Mouse (Mus musculus): ENCODE measurements around the gene Mxd1.

Gene Mxd1

DNA sequence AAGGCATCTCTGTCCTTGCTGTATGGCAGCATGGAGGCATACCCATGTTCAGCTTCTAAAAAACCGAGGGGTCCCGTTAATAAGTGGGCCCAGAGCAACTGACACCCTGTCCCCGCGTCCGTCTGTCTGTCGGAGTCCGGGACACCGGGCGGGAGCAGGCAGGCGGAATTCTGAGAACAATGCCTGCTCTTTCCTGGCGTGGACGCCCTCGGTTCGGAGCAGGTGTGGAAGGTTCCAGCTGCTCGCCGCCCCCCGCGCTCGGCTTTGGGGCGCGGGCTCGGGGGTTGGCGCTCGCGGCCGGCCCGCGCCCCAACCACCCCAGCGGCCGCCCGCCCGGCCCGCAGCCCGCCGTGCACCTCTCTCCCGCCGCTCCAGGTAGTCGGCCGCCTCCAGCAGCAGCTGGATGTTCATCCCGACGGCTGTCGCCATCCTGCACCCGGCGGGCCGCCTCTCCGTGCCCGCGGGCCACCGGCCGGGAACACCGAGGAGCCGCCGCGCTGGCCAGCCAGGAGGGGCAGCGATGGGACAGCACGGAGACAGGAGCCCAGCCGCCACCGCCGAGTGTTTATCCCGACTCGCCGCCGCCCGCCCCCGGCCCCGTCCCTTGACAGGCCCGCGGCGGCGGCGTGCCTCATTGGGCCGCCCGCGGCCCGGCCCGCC, at the start of gene Mxd1:
TSS of gene Mxd1 (minus strand) at position 582 of the 660 bp plus-strand sequence.
- DNase-seq (ENCODE audit: low spot score in 2 of 2), result peak in 1 of 2 experiments; percentile 80

DNA sequence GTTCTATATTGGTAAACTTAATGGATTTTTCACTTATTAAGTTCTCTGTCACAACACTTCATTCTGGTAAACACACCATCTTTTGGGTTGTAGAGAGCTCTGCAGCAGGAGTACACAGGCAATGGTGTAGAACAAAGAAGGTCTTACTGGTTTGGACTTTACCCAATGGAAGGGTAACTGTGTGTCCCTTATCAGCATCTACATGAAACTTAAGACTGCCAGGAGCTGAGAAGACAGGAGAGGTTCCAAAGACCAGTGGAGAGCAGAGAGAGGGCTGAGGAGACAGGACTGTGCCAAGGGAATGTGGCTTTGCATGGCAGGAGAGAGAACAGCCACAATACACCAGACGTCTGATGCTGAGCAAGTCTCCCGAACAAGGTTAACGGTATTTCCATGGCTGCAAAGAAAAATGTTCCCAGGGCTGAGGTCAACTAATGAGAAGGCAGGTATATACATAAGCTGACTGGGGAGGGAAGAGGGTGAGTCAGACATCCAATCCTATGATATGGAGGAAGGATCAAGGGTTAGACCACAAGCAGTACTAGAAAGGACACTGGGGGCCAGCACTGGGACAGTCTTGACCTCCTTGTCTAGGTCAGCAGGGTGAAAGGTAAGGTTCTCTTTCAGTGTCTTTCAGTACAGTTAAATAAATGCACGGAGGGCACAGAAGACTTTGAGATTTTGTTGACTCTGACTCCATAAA, 39.3 kb upstream of the Mxd1 start:
- DNase-seq (ENCODE audit: low spot score in 2 of 2), result no peak

DNA sequence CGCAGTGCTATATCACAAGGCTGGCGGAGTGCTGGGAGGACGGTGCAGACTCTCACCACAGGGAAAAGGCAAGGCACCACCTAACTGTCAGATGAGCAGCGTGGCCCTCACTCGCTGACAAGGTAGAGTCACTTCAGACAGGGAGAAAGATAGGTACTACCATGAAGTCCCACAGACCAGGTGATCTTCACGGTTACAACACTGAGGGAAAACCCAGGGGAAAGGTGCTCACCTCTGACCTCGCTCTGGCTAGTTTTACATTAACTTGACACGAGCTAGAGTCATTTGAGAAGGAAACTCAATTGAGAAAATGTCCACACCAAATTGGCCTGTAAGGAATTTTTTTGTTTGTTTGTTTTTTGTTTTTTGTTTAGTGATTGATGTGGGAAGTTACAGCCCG, 33.6 kb upstream of the Mxd1 start:
- no peak for DNase-seq (ENCODE audit: low spot score in 2 of 2)

DNA sequence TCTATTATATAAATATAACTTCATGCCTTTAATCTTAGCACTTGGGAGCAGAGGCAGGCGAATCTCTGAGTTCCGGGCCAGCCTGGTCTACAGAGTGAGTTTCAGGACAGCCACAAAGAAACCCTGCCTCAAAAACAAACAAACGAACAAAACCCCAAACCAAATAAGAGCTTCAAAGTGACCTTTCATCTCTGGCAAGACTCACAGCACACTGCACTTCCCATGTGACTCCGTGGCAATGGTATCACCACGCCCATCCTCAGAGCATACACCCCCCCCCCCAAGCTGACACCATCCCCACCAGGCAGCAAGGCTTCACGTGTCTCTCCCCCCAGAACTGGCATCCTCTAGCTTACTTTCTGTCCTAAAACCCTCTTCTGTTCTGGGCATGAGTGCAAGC, 28.9 kb upstream of the Mxd1 start:
- no peak for DNase-seq (ENCODE audit: low spot score in 2 of 2)

DNA sequence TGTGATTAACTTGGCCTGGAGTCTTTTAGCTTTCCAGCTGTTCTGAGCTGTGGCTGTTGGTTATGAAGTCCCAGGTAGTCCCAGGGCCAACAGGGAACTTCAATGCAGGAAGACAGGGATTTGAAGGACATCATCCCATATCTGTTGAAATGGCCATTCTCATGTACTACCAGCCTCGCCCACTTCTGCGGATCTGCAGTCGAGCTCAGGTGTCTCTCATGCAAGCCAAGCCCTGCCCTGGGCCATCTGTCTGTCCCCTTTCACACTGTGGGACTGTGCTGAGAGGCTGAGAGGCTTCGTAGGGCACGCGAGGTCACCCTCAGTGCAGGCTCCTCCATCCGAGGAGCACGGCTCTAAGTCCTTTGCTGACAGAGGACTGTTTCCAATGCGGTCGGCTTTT, 27.3 kb upstream of the Mxd1 start:
- no peak for DNase-seq (ENCODE audit: low spot score in 2 of 2)

DNA sequence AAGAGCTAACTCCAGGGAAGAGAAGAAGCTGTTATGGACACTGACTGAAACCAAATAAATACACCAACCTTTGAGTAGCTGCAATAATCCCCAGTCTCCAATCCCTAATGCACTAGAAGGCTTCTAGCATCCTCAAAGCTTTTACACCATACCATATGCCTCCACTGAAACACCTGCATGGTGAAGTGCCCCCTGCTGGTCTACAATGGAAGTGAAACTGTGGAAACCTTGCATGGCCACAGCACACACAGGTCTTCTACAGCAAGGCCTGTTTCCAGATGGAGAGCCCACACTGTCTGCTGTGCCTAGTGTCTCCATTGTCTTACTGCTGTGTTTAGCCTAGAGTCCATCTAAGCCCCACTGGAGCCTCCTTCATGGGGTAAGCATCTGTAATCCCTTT, 25.5 kb upstream of the Mxd1 start:
- peak; percentile 71 to 87 for DNase-seq (ENCODE audit: low spot score in 2 of 2)

DNA sequence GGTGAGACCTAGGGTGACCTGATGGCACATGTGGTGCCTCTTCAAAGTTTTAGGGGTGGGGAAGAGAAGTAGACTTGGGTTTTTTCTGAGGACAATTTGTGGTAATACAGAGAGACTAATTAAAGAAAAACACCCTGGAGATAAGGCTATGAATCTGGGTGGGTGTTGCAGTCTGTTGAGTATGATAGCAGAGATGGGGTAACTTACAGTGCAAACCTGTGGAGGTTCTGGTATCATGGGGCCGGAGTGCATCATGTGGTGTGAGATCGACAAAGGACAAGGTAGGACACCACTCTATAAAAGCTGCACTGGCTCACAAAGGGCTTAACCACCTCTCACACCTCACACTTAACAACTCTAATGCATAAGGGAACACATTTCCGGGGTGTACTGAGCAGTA, 20.7 kb upstream of the Mxd1 start:
- no peak for DNase-seq (ENCODE audit: low spot score in 2 of 2)

DNA sequence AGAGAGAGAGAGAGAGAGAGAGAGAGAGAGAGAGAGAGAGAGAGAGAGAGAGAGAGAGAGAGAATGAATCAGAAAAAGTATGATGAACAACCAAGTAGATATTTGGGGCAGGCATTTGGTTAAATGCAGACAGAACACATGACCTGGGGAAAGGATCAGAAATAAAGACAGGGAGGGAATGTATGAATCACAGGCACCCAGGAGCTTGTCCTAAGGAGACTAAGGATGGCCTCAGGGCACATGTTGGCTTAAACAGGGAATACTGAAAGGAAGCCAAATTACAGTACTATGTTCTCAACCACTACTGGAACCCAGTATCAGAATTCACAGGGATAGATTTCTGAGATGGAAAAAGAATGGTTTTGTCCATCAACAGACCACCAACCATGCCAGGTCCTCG, 18.0 kb upstream of the Mxd1 start:
- no peak for DNase-seq (ENCODE audit: low spot score in 2 of 2)

DNA sequence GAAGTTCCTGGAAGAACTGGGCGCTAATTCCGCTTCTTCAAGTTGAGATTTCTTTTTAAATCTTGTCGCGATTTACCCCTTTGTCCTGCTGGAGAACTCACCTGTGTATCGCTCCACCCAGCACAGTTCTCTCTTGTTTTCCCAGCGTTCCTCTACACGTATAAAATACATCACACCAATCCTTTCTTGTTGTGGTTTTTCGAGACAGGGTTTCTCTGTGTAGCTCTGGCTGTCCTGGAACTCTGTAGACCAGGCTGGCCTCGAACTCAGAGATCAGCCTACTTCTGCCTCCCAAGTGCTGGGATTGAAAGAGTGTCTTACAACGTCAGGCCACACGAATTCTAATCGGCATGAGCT, 15.7 kb upstream of the Mxd1 start:
- DNase-seq (ENCODE audit: low spot score in 2 of 2), result no peak

DNA sequence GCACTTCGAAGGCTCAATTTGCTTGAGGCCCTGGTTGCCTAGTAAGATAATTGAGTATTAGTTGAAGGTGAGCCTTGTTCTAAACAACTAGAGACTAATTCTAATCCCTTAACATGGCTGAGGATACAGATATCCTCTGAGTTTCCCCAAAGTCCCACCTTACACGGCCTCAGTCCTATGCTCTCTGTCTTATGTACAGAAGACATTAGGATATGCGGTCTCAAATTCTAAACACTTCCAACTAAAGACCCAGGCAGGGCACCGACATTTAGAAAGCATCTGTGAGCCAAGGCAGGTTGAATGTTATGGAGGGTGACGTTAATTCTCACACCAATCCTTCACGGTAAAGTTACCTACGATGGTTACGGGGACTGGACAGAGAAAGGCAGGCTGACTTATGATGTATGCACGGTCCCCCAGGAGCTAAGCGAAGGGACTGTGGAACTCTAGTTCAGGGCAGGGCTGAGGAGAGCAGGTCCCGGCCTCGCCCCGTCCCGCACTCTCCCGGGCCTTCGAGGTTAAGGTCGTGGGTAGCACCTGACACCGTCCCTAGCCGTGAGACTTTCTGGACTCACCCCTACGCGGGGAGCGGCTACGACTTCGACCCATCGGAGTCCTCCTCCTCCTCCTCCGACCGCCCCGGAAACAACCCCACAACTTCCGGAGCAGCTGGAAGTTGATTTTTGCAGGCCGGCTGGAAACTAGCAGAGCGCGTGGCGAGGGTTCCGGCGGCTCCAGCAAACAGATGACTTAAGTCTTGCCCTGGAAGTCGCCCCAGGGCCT, 15.1 kb upstream of the Mxd1 start, which contains the start of gene Snrnp27:
TSS of gene Snrnp27 (minus strand) at position 651 of the 783 bp plus-strand sequence.
- peak; percentile 91 to 97 for DNase-seq (ENCODE audit: low spot score in 2 of 2)

DNA sequence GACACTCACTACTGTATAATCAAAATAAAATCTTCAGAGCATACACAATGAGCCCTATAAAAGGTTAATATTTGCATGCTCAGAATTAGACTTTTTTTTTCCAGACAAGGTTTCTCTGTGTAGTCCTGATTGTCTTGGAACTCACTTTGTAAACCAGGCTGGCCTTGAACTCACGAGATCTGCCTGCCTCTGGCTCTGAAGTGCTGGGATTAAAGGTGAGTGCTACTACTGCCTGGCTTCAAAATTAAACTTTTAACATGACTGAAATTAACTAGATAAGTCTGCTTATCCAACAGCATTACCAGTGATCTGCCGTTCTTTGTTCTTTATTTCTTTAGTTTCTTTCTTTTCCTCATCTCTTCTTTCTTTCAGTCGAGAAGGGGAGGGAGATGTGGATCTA, 12.3 kb upstream of the Mxd1 start:
- no peak for DNase-seq (ENCODE audit: low spot score in 2 of 2)

DNA sequence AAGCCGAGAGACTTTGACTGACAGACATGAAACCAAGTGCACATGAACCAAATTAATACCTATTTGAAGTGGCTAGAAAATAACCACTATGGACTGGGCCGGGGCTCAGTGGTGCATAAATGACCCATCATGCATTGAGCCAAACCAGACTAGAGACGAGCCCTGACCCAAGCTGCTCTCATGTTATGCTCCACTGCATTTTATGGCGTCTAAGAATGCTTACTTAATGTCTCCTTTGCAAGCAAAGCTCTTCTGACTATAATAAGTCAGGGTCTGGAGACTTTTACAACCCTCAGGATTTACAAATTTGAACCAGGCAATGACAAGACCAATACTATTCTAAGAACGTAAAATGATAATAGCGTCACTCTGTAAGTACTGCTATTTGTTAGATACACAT, 9.4 kb upstream of the Mxd1 start:
- no peak for DNase-seq (ENCODE audit: low spot score in 2 of 2)

DNA sequence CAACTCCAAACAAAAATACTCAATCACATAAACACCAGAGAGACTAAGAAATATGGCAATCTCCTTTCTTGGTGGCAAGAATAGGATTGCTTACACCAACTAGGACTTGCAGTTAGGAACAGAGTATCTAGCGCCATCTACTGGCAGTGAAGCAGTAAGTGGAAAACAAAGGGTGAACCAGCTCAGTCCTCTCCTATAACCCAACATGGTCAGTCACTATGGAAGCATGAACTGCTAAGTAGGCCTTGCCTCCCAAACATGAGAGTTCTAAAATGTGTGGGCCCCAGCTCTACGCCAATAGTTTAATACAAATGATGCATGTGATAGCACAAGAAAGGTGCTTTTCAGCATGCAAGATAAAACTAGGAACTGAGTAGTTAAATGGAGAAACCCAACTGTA, 1.9 kb upstream of the Mxd1 start:
- DNase-seq (ENCODE audit: low spot score in 2 of 2), result peak in 1 of 2 experiments; percentile 60

DNA sequence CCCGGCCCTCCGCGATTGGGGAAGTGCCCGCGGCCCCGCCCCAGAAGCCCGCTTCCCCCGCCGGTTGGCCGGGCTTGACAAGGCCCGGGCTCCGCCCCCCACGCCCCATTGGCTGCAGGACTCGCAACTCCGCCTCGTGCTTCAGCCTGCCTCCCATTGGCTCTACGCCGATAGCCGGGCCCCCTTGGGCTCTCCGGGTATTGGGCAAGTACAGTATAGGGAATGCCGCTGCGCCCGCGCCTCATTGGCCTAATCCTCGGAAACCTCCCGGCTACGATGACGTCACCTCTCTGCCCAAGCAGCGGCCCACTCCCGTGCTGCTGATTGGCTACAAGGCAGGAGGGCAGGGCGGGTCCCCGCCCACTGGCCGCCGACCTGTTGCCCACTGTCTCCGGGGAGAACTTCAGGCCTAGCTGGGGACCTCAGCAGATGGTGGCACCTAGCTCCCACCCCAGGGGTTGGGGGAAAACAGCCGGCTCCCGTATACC, 323 bp upstream of the Mxd1 start:
- peak; percentile 100 for DNase-seq (ENCODE audit: low spot score in 2 of 2)

DNA sequence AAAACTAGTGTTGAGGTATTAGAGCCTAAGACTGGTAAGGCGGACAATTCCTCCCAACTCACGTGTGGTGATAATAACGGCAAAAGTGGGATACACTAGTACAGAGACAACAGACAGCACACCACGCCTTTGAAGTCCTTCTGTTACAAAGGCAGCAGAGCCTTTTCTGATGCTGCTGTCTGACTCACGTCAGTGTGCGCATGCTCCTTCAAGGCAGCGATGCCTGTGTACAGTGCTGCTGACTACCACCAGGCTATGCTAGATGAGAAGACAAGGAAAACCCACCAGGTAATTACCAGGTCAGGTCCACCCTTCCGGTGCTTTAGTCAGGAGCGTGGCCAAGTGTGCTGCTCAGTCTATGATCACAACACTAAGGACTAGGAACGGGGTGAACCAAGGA, 1.9 kb downstream of the Mxd1 start:
- DNase-seq (ENCODE audit: low spot score in 2 of 2), result no peak

DNA sequence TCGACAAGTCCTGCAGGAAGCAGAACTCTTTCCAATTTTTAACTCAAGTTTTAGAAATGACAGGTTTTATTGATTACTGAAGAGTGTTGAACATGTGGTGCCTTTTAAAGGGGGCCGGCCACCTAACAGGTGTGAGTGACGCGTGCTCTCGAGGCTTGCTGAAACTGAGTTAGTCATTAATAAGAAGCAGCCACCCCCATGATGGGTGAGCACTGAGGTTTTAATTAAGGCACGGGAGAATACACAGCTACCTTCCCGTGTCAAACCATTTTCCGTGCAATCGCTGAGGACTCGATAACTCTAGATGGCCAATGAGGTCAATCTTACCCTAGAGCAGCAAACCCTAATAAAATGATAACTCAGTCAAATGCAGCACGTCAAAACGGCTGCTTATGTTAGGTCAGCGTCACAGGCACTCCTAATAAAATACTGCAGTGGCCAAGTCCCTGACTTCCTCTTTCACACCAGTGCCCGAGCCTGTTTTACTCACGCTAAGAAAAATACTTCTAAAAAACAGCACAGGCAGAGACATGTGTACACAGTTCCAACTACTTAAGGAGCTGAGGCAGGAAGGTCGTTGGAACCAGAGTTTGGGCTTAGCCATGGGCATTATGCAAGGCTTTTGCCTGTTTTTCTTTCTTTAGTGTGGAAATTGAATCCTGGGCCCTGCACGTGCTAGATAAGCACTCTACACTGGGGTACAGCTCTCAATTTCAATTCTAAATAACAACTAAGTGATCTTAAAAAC, 3.2 kb downstream of the Mxd1 start:
- no peak for DNase-seq (ENCODE audit: low spot score in 2 of 2)

DNA sequence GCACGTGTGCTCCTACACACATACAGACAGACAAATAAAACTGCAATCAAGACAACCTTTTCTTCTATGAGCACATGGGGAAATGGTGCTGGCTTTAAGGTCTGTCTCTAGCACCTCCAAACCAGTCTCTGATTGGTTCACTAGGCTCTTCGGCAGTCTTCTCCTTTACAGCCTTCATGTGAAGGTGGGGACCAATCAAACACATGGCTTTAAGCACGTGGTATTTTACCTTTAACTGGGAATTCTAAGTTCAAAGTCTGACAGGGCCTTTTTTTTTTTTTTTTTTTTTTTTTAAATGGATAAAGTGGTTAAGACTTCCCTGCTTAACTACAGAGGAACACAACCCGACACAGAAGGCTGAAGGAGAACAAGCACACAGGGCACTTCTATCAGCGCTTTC, 3.9 kb downstream of the Mxd1 start:
- DNase-seq (ENCODE audit: low spot score in 2 of 2), result no peak

DNA sequence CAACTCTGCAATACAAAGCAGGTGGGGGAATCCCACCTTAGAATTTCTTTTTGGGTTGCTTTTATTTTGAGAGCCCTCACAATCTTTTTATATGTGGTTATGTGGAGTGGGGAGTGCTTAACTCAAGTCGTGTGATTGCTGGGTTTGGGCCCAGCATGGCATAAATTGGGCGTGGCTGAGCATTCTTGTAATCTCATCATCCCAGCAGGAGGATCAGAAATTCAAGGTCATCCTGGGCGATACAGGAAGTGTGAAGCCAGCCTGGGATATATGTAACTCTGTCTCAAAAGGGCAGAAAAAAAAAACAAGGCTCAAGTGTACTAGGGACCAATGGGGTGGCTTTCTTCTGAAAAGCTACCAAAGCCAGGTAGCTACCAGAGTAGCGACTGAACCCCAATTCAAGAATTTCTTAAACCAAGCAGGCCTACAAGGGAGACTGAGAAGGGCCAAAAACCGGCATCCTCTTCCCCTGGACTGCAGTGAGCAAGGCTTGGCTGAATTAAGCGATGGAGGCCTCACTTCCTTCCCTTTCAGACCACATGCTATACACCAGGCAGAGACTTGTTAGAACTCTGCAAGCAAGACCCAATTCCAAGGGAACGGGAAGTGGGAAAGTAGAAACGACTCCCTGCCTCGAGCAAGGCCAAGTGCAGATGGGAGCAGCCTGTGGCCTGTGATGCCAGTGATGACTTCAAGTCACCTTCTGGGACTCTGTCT, 8.6 kb downstream of the Mxd1 start:
- peak in 1 of 2 experiments; percentile 69 for DNase-seq (ENCODE audit: low spot score in 2 of 2)

DNA sequence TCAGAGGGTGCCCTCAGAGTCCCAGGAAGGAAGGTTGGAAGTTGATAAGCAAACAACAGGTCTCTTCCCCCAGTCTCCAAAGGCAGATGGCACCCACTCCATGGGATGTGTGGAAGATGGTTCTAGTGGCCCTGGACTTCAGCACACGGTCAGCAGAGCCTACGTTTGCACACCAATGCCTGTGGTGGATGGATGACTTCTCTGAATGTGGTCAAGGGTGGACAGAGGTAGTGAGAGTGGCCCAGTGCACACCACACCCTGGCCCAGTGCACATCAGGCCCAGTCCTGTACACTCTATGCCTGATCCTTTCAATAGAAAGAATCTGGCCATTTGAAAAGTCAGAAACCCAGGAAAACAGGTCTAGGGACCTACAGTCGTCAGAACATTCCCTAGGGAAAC, 10.5 kb downstream of the Mxd1 start:
- peak in 1 of 2 experiments; percentile 54 for DNase-seq (ENCODE audit: low spot score in 2 of 2)

DNA sequence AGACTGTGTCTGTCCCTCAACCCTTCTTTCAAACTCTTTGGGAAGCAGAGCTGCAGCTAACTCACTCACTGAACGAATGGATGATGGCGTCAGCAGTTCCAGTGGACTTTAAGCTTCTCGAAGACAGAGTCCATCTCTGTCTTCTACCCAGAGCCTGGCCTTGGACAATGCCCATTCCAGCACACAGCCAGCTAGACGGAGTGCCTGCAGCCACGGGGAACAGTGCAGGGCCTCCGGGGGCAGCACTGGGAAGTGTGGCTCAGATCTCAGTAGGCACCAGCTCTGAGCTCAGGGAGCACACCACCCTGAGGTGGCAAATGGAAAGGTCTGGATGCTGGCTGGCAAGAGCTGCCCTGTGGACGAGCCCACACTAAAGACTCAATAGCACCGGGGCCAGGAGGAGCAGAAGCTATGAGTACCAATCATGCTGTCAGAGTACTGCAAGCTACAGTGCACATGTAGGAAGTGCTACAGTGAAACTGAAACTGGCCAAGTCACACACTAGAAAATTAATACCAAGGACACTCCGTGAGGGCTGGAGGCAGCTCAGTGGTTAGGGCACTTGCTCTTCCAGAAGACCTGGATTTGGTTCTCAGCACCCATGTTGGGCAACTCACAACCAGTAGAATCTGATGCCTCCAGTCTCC, 14.6 kb downstream of the Mxd1 start:
- DNase-seq (ENCODE audit: low spot score in 2 of 2), result no peak

DNA sequence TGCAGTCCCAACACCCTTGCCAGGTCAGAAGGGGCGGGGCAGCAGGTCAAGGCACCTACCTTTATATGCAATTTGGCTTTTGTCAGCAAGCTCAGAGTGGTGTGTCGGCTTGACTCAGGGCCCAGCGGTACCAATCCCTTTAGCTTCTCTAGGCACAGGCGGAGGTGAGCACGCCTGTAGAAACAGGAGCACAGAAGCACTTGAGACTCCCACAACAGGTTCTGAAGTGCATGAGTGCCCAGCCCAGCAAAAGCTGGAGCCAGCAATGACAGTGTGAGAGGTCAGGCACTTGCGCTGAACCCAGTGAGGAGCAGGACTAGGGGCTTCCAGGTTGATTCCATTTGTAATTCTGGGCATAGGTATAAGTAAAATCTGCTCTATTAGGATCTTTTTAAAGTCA, 15.9 kb downstream of the Mxd1 start:
- no peak for DNase-seq (ENCODE audit: low spot score in 2 of 2)
